Mouse (Mus musculus): ENCODE results near the gene Dnah6.

DNA sequence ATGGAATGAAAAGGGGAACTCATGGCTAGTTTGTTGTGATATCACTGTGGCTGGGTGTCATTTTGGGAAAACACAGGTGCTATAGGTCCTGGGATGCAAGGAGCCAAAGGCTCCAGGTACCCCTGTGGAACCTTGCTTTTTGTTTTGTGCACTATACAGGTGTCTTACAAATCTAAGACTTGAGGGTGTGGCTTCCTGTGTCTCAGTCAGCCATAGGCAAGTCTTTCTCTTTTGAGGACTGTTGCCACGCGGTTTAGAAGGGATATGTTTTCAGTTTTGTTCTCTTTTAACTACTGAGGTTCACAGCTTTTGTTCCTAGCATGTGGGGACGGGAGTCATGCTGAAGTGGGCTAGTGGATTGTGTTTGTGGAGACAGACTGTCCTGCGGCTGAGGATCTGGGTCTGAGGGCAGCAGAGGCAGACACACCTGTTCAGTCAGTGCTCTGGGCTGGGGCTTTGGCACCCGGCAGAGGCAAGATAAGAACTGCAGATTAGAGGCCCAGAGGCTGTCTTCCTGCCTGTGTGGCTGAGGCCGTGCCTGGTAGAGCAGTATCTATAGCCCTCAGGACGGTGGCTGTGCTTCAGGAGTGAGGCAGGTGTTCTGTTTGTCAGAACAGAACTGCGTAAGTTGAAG, 228.3 kb downstream of the Dnah6 start:
- TF ChIP-seq CTCF (IDR thresholded peaks at IDR 0.05; ENCODE audit: low read depth, low read length), result no peak
- no peak for TF ChIP-seq POLR2A (IDR thresholded peaks at IDR 0.05; ENCODE audit: extremely low read depth, insufficient read depth, low read length)
